Mouse (Mus musculus) G1E (cell line): ENCODE results near the gene Sac3d1.

Source experiments
- CTCF ChIP-seq: IDR thresholded peaks from 2 replicates; pipeline ENCODE4 v1.5.1; 2012; ENCODE audit warnings: low read depth, low read length, inconsistent platforms, mixed read lengths
- GATA1 ChIP-seq: IDR thresholded peaks from 2 replicates; pipeline ENCODE4 v1.6.1; 2012; ENCODE audit warnings: borderline replicate concordance, low read length, inconsistent platforms, mixed read lengths
- GATA2 ChIP-seq: IDR thresholded peaks from 2 replicates; pipeline ENCODE4 v1.6.1; 2012; ENCODE audit warnings: low read depth, low read length, inconsistent platforms, borderline replicate concordance
- TAL1 ChIP-seq: conservative IDR thresholded peaks from 2 replicates; pipeline ENCODE4 v1.6.1; 2012; ENCODE audit warnings: low read depth, low read length, inconsistent platforms, mixed read lengths

- TF ChIP-seq CTCF, result no peak
- no peak for TF ChIP-seq GATA1
- TF ChIP-seq GATA2, result no peak
- no peak; the same call in 1 of the 2 replicates for TF ChIP-seq TAL1
Measured at GRCm38 (mm10) chr19:6104476-6104875, 14.0 kb downstream of the Sac3d1 start.
